Mouse (Mus musculus): ENCODE data around the gene Cdh12. TPM values are rescaled to one million over a fixed set of nuclear protein-coding genes. Genes with fewer than 3 reads are reported as not detected.
"Not testable (repeated sequence)": the region's sequence is repeated elsewhere in the genome, so short reads cannot be mapped to it uniquely, and the experiment has no call there.

The Cdh12 gene
- total RNA-seq (2021): under 1 TPM; 0.06 to 0.13 TPM
- long read RNA-seq, experiment 1: 0 reads
- long read RNA-seq, experiment 2, full-length matches to known transcripts: 1 of 1 reads
- long read RNA-seq, experiment 2, partial matches to known transcripts: 0 of 1 reads
- long read RNA-seq, experiment 2, other reads (novel, unspliced or antisense): 0 of 1 reads

DNA sequence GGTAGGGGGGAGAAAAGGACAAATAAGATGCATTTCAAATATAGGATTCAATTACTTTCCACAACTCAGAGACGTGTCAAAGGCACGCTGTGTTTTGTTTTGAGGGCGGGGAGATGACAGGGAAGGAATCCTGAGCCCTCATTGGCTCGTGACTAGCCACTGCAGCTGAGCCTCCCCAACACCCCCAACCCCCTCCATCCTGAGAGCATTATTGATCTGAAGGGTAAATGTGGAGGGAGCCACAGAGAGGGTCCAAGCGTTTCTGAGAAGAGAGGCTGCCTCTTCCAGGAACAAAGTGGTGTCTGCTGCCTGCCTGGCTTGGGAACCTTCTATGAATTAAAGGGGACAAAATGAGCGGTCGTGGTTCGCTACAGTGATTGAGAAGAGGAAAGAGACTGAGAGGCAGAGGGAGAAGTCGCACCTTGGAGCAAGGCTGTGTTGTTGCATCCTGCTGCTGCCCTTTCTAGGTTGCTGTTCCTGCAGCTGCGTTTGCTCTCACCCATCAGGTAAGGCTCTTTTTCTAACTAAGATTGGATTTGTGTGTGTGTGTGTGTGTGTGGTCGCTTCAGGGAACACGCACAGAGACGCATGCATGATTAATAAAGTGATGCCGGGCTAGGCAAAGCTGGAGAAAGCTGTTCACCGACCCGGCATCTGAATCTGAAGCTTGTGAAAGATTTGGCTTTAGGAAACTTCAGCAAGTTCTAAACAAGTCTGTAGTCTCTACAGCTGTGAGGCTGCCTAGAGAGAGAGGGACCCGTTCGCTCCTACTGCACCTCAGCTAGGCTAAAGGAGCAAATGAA is at the start of gene Cdh12:
Cdh12 (plus strand) TSS at position 405 of the 803 bp plus-strand sequence.
- DNase-seq (ENCODE audit: low spot score in 2 of 2): no peak

DNA sequence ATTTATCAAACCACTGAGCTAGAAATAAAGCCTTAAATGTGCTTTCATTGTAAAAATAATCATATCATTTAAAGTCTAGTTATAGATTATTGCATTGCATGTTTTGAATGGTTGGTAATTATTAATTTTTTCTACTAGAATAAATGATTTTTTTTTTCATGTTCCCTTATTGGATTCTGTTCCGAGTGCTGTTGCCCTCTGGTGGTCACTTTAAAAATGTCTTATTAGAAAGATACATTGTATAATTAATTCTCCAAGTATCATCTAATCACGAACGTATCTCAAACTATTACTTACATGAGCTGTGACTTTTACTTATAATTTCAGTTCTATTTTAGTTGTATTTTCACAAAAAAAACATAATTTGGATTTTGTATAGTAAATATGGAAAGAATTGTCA is 45.5 kb upstream of the Cdh12 start:
- no peak for DNase-seq (ENCODE audit: low spot score in 2 of 2)

DNA sequence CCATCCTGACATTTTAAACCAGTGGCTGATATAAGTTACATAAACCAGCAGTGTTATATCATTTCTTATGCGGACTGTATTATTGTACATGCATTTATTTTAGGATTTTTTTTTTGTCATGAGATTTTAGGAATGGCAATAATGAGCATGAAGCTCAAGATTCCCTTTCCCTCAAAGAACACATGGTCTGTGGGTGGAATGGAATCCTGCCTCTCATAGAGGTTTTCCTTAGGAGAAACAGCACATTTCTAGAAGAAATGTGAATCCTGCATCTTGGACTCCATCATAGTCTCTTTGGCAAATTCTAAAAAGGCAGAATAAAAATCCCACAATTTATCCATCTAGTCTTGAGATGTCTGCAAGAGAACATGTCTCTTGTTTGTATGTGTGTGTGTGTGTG is 35.7 kb upstream of the Cdh12 start:
- no peak for DNase-seq (ENCODE audit: low spot score in 2 of 2)

DNA sequence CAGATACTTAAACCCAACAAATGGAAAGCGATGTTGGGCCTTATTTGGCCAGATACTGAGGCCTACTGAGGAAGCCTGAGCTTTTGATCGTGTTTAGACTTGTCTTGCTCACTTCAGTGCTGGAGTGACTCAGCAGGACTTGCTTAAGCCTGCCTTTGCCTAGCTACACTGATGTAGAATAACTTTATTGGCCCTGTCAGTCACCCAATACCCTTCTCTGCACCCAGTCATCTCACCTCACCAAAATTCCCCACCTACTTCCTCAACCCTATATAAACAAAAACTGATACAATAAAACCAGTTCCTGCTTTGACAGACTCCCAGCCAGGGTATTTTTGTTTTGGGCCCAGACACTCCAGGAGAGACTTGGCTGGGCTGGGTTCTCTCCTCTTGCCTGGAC is 12.7 kb upstream of the Cdh12 start:
- no peak for DNase-seq (ENCODE audit: low spot score in 2 of 2)

DNA sequence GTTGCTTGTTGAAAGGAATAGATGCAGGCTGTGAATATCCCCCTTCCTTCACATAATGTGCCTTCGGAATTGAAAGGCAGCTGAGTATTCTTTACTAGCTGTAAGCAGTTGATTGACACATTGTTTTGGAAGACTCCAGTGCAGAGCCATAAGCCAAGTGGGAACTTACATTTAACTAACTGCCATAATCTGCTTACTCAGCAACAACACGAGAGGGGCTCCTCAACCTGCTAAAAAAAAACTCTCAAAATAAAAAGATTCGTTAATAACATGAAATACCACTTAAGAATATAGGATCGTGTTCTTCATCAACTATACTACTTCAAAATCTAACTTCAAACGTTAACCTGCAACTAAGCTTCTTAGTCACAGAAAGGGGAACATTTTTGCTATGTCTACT is 1.5 kb downstream of the Cdh12 start:
- no peak for DNase-seq (ENCODE audit: low spot score in 2 of 2)

DNA sequence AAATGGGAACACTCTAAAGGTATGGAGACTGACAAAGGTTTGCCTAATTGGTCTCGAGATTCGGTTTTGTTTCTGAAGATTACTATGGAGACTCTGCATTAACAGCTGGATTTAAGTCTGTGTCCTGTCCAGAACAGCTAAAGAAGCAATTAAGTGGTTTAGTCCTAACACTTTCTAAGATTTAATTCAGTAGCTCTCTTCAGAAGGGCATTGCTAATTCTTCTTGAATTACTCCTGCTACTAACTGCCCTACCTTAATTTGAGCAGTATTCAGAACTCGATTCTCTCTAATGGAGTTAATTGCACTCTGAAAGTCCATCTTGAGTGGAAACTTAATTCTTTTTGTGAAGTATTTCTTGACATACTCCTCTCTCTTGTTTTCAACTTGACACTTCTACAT is 9.4 kb downstream of the Cdh12 start:
- DNase-seq (ENCODE audit: low spot score in 2 of 2): no peak

DNA sequence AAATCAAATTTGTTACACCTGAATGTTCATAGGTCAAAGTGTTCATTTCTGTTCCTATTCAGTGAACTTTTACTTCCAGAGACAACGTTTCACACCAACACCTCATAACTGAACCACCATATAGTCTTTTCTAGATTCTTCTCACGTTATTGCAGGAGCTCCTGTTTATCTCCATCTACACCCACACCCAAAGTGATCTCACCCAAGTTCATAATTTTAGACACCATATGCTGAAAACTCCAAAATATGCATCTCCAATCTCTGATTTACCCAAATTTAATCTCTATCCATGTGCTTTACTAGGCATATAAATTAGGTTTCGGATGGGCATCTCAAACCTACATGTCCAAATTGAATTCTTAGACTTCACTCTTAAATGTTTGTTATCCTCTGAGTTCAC is 13.4 kb downstream of the Cdh12 start:
- no peak for DNase-seq (ENCODE audit: low spot score in 2 of 2)

DNA sequence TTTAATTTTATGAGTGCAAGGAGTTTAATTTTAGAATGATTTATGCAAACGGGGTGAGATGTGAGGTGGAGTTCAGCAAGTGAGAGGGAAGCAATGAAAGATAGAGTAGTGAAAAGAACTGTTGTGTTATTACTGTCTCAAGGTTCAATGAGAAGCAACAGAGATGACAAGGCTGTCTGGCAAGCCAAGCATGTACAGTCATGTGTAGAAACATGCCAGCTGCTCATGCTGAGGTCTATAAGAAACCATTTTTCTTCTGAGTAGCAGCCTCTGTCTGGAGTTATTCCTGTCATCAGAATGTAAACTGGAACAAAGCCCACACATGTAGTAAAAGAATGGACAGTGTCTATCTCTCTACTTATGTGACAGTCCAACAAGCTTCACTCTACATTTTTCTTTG is 14.5 kb downstream of the Cdh12 start:
- DNase-seq (ENCODE audit: low spot score in 2 of 2): no peak

DNA sequence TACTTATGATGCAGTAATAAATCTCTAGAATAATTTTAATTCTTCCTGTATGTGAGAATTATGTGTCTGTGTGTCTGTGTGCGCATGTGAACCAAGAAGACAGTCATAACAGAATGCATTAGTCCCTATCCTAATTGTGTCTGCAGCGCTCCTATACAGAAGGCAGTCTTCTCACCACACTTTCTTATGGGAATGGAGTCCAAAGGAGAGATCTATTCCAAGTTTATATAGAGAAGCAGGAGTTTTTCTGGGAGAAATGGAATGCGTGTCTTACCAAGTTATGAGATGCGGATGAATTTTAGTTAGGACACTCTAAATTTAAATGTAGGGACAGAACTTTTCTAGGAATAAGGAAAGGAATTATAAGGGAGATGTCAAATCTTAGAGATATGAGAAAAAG is 101.9 kb downstream of the Cdh12 start:
- DNase-seq (ENCODE audit: low spot score in 2 of 2): no peak

DNA sequence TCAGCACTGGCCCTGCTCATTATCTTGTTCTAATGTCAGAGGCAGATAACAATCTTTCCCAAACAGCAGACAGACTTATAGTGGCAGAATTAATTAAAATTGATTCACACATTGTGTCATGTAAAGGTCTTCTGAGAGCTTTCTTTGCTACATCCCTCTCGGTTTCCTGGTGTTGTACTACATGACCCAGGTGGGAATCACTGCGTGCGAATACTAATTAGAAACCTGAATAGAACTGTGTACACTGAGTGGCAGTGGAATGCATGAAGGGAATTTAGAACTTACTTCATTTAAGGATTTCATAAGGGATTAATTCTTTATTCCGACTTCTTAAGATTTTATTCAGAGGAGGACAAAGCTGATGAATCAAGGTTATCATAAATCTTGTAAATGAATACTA is 121.9 kb downstream of the Cdh12 start:
- DNase-seq (ENCODE audit: low spot score in 2 of 2): no peak

DNA sequence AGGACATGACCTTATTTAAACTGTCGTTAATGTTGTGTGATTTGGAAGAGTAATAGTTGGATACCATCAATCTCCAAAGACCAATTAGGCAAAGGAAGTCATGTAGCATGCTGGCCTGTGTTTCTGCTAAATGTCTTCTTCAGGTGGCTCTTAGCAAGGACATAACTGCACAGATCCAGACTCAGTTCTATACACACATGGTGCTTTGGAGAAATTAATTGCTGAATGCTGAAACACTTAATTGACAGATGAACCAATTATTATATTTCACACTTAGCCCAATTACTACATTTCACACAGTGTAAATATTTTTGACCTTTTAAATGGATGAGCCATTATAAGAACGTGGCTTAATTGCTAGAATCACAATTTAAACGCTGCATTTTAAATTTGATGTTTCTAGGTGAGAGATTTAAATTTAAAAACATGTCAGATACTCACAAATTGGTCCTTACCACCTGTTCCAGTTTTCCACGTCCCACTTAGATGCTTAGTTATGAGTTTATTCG is 133.6 kb downstream of the Cdh12 start:
- no peak for DNase-seq (ENCODE audit: low spot score in 2 of 2)

DNA sequence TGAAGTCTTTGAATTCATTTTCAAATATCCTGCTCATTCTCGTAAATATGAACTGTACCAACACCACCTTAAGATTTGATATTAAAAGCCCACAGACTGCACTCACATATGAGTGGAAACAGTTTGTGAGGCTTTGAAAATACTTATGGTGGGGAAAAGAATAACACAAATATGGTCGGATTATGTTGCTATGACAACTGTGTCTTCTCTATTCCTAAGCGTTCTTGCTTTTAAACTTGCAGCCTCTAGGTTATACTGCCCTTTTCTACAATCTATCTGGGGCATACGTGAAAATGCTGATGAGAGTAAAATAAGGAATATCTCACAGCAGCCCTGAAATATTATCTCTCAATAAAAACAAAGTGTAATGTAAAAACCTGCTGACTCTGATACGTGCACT is 142.5 kb downstream of the Cdh12 start:
- DNase-seq (ENCODE audit: low spot score in 2 of 2): no peak

DNA sequence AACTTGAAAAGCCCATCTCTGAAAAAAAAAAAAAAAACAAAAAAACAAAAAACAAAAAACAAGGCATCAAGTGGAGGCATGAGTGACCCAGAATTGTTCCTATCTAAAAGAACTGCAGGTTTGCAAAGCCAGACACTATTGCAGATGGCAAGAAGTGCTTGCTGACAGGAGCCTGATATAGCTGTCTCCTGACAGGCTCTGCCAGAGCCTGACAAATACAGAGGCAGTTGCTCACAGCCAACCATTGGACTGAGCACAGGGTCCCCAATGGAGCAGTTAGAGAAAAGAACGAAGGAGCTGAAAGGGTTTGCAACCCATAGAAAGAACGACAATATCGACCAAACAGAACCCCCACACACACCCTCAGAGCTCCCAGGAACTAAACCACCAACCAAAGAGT is 156.7 kb downstream of the Cdh12 start:
- DNase-seq (ENCODE audit: low spot score in 2 of 2): not testable (repeated sequence)

DNA sequence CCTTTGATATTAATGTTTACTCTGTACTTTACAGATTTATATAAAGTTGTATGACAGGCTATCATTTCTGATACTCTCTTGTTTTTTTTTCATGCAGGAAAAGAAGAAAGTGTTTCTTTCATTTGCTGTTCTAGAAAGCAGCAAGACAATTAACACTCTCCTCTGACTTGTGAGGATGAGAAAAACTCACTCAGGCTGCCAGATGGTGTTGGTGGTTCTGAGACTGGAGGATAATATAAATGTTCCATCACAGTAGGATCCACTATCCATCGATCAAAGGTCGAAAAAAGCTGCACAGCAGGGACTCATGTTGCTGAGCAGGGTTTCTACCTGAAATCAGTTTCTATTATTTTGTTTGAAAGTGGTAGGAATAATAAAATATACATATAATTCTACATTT is 185.5 kb downstream of the Cdh12 start:
- no peak for DNase-seq (ENCODE audit: low spot score in 2 of 2)

DNA sequence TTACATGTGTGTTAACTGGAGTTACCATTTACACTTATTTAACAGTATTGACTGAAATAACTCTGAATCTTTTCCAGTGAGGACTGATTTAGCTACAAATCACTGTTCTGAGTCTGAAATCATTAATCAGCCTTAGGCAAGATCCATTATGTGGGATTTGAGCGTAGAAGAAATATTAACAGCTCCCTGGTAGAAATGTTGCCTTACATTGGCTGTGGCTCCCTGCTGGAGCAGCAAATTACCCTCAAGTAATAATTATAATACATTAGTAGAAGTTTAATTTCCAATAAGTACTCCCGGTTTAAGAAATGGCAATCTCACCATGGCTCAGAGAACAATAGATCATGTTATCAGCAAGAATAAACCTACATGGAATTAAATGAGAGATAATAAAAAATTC is 190.1 kb downstream of the Cdh12 start:
- no peak for DNase-seq (ENCODE audit: low spot score in 2 of 2)

DNA sequence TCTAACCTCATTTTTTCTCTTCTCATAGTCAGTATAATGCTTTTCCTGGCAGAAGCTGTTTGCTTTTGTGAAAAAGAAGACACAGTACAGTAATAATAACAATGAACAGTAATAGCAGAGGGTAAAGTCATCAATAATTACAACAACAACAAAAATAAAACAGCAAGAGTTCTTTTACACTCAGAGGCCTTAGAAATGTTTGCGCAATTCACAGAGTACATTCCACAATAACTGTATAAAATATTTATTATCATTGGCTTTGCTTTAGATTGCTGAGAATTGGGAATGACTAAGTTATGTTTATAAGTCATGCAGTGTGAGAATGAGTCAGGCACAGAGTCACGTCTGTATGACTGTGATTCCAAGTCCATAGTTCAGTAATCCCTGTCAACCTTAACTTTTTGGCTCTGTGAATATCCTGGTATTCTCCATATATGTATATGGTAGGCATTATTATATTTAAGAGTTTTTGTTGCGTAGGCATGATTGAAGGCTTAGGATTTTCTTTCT is 193.9 kb downstream of the Cdh12 start:
- no peak for DNase-seq (ENCODE audit: low spot score in 2 of 2)

DNA sequence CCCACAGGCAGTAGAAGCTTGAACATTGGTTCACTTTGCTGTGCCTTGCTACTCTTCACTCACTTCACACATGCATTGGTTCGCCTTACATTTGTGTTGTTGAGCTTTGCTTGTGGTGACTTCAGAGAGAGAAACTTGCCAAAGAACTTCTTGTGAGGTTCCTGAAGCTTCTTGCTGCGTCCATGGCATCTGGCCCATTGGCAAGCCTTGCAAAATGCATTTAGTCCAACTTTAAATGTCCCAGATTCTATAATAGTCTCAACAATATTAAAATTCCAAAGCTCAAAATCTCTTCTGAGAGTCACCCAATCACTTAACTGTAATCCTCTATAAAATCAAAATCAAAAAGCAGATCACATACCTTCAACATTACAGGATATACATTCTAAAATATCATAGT is 211.2 kb downstream of the Cdh12 start:
- no peak for DNase-seq (ENCODE audit: low spot score in 2 of 2)

DNA sequence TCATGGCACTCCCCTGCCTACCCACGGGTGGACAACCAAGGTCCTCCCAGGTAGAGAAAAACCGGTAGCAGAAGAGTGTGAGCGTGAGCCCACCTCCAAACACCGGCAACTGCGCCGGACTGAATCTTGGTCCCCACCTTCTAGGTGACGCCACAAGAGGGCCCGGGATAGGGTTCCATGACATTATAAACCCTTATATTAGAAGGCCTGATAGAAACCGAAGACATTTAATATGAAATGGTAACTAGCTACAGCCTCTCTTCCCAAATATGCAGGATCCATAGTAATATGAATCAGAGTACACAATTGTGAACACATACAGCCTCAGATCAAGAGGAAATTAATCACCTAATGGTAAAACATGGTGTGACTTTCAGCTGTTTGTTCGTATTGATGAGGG is 217.6 kb downstream of the Cdh12 start, which contains the start of gene Acot10:
Acot10 (minus strand) TSS at position 101 of the 400 bp plus-strand sequence.
- no peak for DNase-seq (ENCODE audit: low spot score in 2 of 2)

DNA sequence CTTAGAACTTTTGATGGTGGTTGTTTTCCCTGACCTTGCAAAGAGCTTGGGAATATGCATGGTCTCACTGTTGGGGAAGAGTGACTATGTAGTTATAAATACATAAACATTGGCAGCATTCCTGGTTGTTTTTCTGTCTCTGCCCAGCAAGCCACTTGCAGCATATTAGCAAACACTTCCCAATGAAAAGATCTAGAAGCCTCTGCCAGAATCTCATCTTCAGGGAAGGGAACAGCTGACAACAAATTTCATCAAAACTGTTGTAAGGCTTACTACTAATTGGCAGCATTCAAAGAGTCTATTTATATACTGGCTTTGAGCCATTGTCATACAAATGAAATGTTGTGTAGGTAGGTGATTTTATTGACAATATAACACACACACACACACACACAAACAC is 218.3 kb downstream of the Cdh12 start:
- no peak for DNase-seq (ENCODE audit: low spot score in 2 of 2)

DNA sequence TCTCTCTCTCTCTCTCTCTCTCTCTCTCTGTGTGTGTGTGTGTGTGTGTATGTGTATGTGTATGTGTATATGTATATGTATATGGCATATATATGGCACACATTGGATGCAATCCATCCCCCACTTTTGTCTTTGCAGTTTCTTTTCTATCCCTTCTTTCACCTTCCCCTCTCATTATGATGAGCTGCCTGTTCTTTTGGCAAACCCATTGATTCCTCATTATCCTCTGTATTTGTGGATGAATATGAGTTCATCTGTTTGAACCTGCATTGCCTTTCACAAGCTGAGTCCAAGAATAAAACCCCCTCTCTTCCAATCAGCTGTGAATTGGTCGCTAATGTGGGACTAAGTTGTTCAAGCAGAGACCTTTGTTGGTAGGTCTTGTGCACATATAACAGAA is 218.9 kb downstream of the Cdh12 start:
- DNase-seq (ENCODE audit: low spot score in 2 of 2): no peak

DNA sequence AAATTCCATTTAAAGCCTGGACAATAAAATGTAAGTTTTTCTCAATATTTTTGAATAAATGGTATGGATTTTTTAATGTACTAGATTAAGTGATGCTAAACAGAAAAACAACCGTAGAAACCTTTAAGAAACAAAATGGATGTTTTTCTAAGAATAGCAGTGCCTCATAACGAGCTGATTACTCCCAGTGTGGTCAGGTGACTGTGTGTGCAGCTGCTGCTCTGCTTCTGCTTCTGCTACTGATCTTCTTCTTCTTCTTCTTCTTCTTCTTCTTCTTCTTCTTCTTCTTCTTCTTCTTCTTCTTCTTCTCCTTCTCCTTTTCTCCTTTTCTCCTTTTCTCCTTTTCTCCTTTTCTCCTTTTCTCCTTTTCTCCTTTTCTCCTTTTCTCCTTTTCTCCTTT is 220.4 kb downstream of the Cdh12 start:
- not testable (repeated sequence) for DNase-seq (ENCODE audit: low spot score in 2 of 2)

DNA sequence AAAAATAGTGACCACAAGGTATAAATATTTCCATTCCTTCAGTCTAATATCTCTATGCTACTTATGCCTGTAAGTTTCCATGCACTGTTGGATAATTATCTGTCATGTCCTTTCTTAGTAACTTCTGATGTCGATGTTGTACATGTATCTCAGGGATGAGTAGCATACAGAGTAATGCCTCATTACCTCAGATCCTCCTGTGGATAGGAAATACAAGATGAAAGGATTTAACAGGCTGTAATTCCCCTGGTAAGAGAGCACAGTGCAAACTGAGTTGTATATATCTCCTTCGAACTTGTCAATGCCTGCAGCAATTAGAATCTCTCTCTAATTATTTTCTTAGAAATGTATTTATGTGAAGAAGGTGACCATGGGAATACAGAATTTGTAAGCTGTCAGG is 233.7 kb downstream of the Cdh12 start:
- no peak for DNase-seq (ENCODE audit: low spot score in 2 of 2)

DNA sequence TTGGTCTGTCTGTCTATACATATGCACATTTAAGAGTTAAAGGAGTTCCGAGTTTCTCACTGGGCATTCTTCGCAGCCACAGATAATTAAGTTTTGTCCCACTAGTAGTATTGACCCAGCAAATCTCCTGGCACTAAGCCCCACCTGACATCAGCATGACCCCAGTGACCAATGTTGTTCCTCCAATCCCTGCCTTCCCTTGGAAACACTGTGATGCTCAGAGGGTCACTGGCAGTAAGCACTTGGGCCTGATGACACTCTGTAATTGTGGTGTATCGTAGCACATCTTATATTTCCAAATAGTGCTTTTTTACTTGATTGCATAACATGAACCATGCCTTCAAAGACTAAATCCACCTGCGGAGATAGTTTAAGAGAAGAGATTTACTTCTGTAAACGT is 235.1 kb downstream of the Cdh12 start:
- DNase-seq (ENCODE audit: low spot score in 2 of 2): no peak

All from adrenal gland, adult 18-20 months (tissue).